Mouse (Mus musculus) CH12.LX (cell line): Measurements from ENCODE around the gene Nudt16l1. TPM values are rescaled to one million over a fixed set of nuclear protein-coding genes. Genes with fewer than 3 reads are reported as not detected.

Experiments used
- DNase-seq: peaks from one replicate; pipeline ENCODE4 v3.0.0-alpha.2; 2013; ENCODE audit errors: extremely low read depth
- H3K27ac ChIP-seq: 2 replicates; pipeline ENCODE4 v1.5.1; 2012; ENCODE audit warnings: low read depth, mild to moderate bottlenecking, control low read depth, moderate library complexity; ENCODE audit not compliant: insufficient read depth
- H3K27me3 ChIP-seq: replicated peaks from 2 replicates; pipeline ENCODE3; 2012; ENCODE audit warnings: inconsistent platforms
- H3K36me3 ChIP-seq, 2 experiments: replicated peaks in 1 of 2; 2 replicates each; pipeline versions ENCODE3 to v1.6.1; 2012; ENCODE audit warnings: inconsistent platforms in 1 of 2, low read length in 1 of 2, mild to moderate bottlenecking in 1 of 2, mixed read lengths in 1 of 2, moderate library complexity in 1 of 2; ENCODE audit not compliant: control insufficient read depth in 1 of 2, insufficient read depth in 1 of 2
- H3K4me1 ChIP-seq, 2 experiments: 2 replicates each; pipeline ENCODE4 v1.6.1; 2012; ENCODE audit warnings: inconsistent platforms in 1 of 2, moderate library complexity in 1 of 2; ENCODE audit not compliant: insufficient read depth in 2 of 2, control insufficient read depth in 1 of 2
- H3K4me2 ChIP-seq: 2 replicates; pipeline ENCODE4 v1.6.1; 2012; ENCODE audit warnings: low read depth, mild to moderate bottlenecking, control low read depth; ENCODE audit not compliant: poor library complexity, insufficient read depth, severe bottlenecking
- H3K4me3 ChIP-seq, 3 experiments: fragments of 150-350 bp in 1 of 3; sonication (generic) in 1 of 3; replicated peaks in 1 of 3; 2 replicates each; pipeline versions ENCODE3 to v1.5.1; 2011 to 2012; ENCODE audit warnings: low read depth in 2 of 3, low read length in 2 of 3, mild to moderate bottlenecking in 2 of 3, moderate library complexity in 2 of 3, control low read depth in 1 of 3, improper control_type of control experiment in 1 of 3, inconsistent platforms in 1 of 3, mixed read lengths in 1 of 3; ENCODE audit not compliant: poor library complexity in 1 of 3
- H3K79me2 ChIP-seq: replicated peaks from 2 replicates; pipeline ENCODE4 v1.6.1; 2012; ENCODE audit warnings: mild to moderate bottlenecking, moderate library complexity; ENCODE audit not compliant: control insufficient read depth, poor library complexity, insufficient read depth, severe bottlenecking; ENCODE audit errors: extremely low read depth
- H3K9ac ChIP-seq: 2 replicates; pipeline ENCODE4 v1.6.1; 2012; ENCODE audit warnings: low read depth, mild to moderate bottlenecking, control low read depth, moderate library complexity; ENCODE audit not compliant: insufficient read depth
- H3K9me3 ChIP-seq: replicated peaks from 2 replicates; pipeline ENCODE3; 2012; ENCODE audit warnings: low read length, inconsistent platforms, mixed read lengths
- BHLHE40 ChIP-seq: IDR thresholded peaks from 2 replicates; pipeline ENCODE4 v1.6.1; 2011; ENCODE audit warnings: mild to moderate bottlenecking, low read depth, low read length, improper control_type of control experiment
- CTCF ChIP-seq, 2 experiments: IDR thresholded peaks in 1 of 2; conservative IDR thresholded peaks in 1 of 2; 2 replicates each; pipeline ENCODE4 v1.5.1; 2011 to 2012; ENCODE audit warnings: low read depth in 2 of 2, low read length in 2 of 2, improper control_type of control experiment in 1 of 2, inconsistent platforms in 1 of 2, mild to moderate bottlenecking in 1 of 2, moderate library complexity in 1 of 2
- ELF1 ChIP-seq: IDR thresholded peaks from 2 replicates; pipeline ENCODE4 v1.6.1; 2014; ENCODE audit warnings: low read depth, mild to moderate bottlenecking, inconsistent platforms, low read length, improper control_type of control experiment
- GABPA ChIP-seq: IDR thresholded peaks from 2 replicates; pipeline ENCODE4 v1.6.1; 2012; ENCODE audit warnings: low read depth, low read length, improper control_type of control experiment, inconsistent platforms; ENCODE audit not compliant: insufficient replicate concordance
- IRF4 ChIP-seq: IDR thresholded peaks from 2 replicates; pipeline ENCODE4 v1.6.1; 2014; ENCODE audit warnings: low read depth, mild to moderate bottlenecking, inconsistent platforms, low read length, improper control_type of control experiment
- JUND ChIP-seq: conservative IDR thresholded peaks from 2 replicates; pipeline ENCODE4 v1.6.1; 2011; ENCODE audit warnings: low read depth, low read length, improper control_type of control experiment
- MAZ ChIP-seq: IDR thresholded peaks from 2 replicates; pipeline ENCODE4 v1.6.1; 2012; ENCODE audit warnings: low read depth, mild to moderate bottlenecking, inconsistent platforms, low read length, improper control_type of control experiment, moderate library complexity
- MEF2A ChIP-seq: IDR thresholded peaks from 2 replicates; pipeline ENCODE4 v1.6.1; 2014; ENCODE audit warnings: low read depth, mild to moderate bottlenecking, inconsistent platforms, low read length, improper control_type of control experiment, borderline replicate concordance
- NRF1 ChIP-seq: IDR thresholded peaks from 2 replicates; pipeline ENCODE4 v1.6.1; 2014; ENCODE audit warnings: low read depth, mild to moderate bottlenecking, inconsistent platforms, low read length, improper control_type of control experiment, moderate library complexity
- PAX5 ChIP-seq: IDR thresholded peaks from 2 replicates; pipeline ENCODE4 v1.6.1; 2012; ENCODE audit warnings: low read length, inconsistent platforms, mixed read lengths
- POLR2A ChIP-seq: IDR thresholded peaks from 2 replicates; pipeline ENCODE4 v1.6.1; 2011; ENCODE audit warnings: low read depth, mild to moderate bottlenecking, improper control_type of control experiment, low read length
- POLR2AphosphoS2 ChIP-seq: IDR thresholded peaks from 2 replicates; pipeline ENCODE4 v1.6.1; 2011; ENCODE audit warnings: low read depth, low read length, improper control_type of control experiment
- RAD21 ChIP-seq: IDR thresholded peaks from 2 replicates; pipeline ENCODE4 v1.6.1; 2011; ENCODE audit warnings: low read depth, mild to moderate bottlenecking, low read length, improper control_type of control experiment, moderate library complexity
- SIN3A ChIP-seq: IDR thresholded peaks from 2 replicates; pipeline ENCODE4 v1.6.1; 2012; ENCODE audit warnings: low read length, improper control_type of control experiment, inconsistent platforms
- TBP ChIP-seq: conservative IDR thresholded peaks from 2 replicates; pipeline ENCODE4 v1.6.1; 2011; ENCODE audit warnings: low read depth, low read length, improper control_type of control experiment
- UBTF ChIP-seq: IDR thresholded peaks from 2 replicates; pipeline ENCODE4 v1.6.1; 2012; ENCODE audit warnings: low read depth, mild to moderate bottlenecking, inconsistent platforms, low read length, improper control_type of control experiment, moderate library complexity
- ZC3H11A ChIP-seq: IDR thresholded peaks from 2 replicates; pipeline ENCODE4 v1.6.1; 2012; ENCODE audit warnings: low read depth, mild to moderate bottlenecking, inconsistent platforms, low read length, improper control_type of control experiment
- ZKSCAN1 ChIP-seq: IDR thresholded peaks from 2 replicates; pipeline ENCODE4 v1.6.1; 2012; ENCODE audit warnings: low read depth, inconsistent platforms, low read length, improper control_type of control experiment, borderline replicate concordance
- ZMIZ1 ChIP-seq: IDR thresholded peaks from 2 replicates; pipeline ENCODE4 v1.6.1; 2012; ENCODE audit warnings: low read depth, mild to moderate bottlenecking, inconsistent platforms, low read length, improper control_type of control experiment
- ZNF384 ChIP-seq: IDR thresholded peaks from 2 replicates; pipeline ENCODE4 v1.6.1; 2012; ENCODE audit warnings: low read depth, low read length, improper control_type of control experiment, inconsistent platforms
- dilution Hi-C: fragments of 300-500 bp; cut with MboI; formaldehyde crosslinking; loops from 2 replicates; pipeline ENCODE4 v1.14.3; 2020; ENCODE audit warnings: low sequenced_read_pairs; ENCODE audit not compliant: extremely low pct_unique_long_range_greater_than_20kb, extremely low pct_ligation_motif_present
- in situ Hi-C: fragments of 300-500 bp; cut with MboI; formaldehyde crosslinking; loops from 3 replicates; pipeline ENCODE4 v1.14.3; 2019; ENCODE audit warnings: low sequenced_read_pairs, low pct_ligation_motif_present, low pct_unique_long_range_greater_than_20kb, mixed read lengths
- polyA plus RNA-seq: library from polyadenylated mRNA; unstranded; fragments of >175 nt; gene quantifications from 2 replicates; pipeline ENCODE4 v1.2.1, GENCODE M21; 2012; ENCODE audit warnings: low read depth; ENCODE audit not compliant: insufficient read length
- total RNA-seq, 2 experiments: library from RNA; depleted of rRNA; stranded (reverse); fragments of 300-350 nt in 1 of 2; fragments of >200 nt in 1 of 2; gene quantifications; 2 replicates each; pipeline ENCODE4 v1.2.3; 2012 to 2014

Nudt16l1 gene
- total and polyA plus RNA-seq, 3 experiments: 36.3 to 101 (median 65.7) TPM

GRCm38 (mm10) chr16:4935430-4935829 lies 3.1 kb upstream of the Nudt16l1 start:
- no peaks in the 10 kb centered on the region for H3K27me3 ChIP-seq
- TF ChIP-seq IRF4 (no peak), NRF1 (no peak), POLR2A (no peak), ZC3H11A (no peak), SIN3A (no peak), ZNF384 (no peak), MAZ (no peak), ZMIZ1 (no peak), ELF1 (no peak), TBP (no peak), UBTF (no peak), ZKSCAN1 (no peak), GABPA (no peak), BHLHE40 (no peak), PAX5 (no peak), MEF2A (no peak), RAD21 (no peak), POLR2AphosphoS2 (no peak), CTCF (conservative IDR thresholded peaks at IDR 0.05 in 1 of 2, IDR thresholded peaks at IDR 0.05 in 1 of 2; ENCODE audit: low read depth in 2 of 2, low read length in 2 of 2) (no peak)
- peaks cover 6 to 16% of the 10 kb centered on the region in 2 experiments for H3K4me1 ChIP-seq
- H3K9me3 ChIP-seq: no peaks in the 10 kb centered on the region
- peaks cover 12% of the 10 kb centered on the region for H3K79me2 ChIP-seq
- dilution Hi-C loops (no loop called here), in situ Hi-C loops (no loop called here)
- H3K9ac ChIP-seq: no peak overlapping the region
- no peak for DNase-seq
- peak overlapping the region in 1 of 3 experiments; percentile 10 for H3K4me3 ChIP-seq
- peaks cover 34 to 80% of the 10 kb centered on the region in 2 experiments for H3K36me3 ChIP-seq
- no peak overlapping the region for H3K4me2 ChIP-seq
- no peak overlapping the region for H3K27ac ChIP-seq

GRCm38 (mm10) chr16:4935931-4936703 lies 2.4 kb upstream of the Nudt16l1 start:
- dilution Hi-C loops: no loop called here
- in situ Hi-C loops: no loop called here
- H3K79me2 ChIP-seq: peaks cover 13% of the 10 kb centered on the region
- H3K9ac ChIP-seq: no peak overlapping the region
- no peaks in the 10 kb centered on the region for H3K9me3 ChIP-seq
- H3K4me3 ChIP-seq: no peak overlapping the region
- no peaks in the 10 kb centered on the region for H3K27me3 ChIP-seq
- H3K4me2 ChIP-seq: no peak overlapping the region
- no peak overlapping the region for H3K27ac ChIP-seq
- TF ChIP-seq BHLHE40: no peak
- no peak for TF ChIP-seq JUND
- TF ChIP-seq POLR2AphosphoS2: no peak
- TF ChIP-seq ELF1: no peak
- TF ChIP-seq ZKSCAN1: no peak
- peaks cover 8 to 23% of the 10 kb centered on the region in 2 experiments for H3K4me1 ChIP-seq
- H3K36me3 ChIP-seq: peaks cover 36 to 80% of the 10 kb centered on the region in 2 experiments
- DNase-seq: no peak
